Mouse (Mus musculus): ENCODE results near the gene Gps1.

GRCm38 (mm10) chr11:120800061-120800904 lies 16.2 kb downstream of the Gps1 start:
- TF ChIP-seq CTCF (IDR thresholded peaks at IDR 0.05; ENCODE audit: insufficient read depth, low read depth, low read length) (peak; percentile 73), POLR2A (IDR thresholded peaks at IDR 0.05; ENCODE audit: insufficient read depth, low read depth, low read length) (no peak)
